Mouse (Mus musculus) retina, postnatal 1 day (tissue): ENCODE measurements around the gene Gm9821.

Experiments used
- DNase-seq: peaks from one replicate; pipeline ENCODE4 v3.0.0-alpha.2; 2012

The Gm9821 gene

DNA sequence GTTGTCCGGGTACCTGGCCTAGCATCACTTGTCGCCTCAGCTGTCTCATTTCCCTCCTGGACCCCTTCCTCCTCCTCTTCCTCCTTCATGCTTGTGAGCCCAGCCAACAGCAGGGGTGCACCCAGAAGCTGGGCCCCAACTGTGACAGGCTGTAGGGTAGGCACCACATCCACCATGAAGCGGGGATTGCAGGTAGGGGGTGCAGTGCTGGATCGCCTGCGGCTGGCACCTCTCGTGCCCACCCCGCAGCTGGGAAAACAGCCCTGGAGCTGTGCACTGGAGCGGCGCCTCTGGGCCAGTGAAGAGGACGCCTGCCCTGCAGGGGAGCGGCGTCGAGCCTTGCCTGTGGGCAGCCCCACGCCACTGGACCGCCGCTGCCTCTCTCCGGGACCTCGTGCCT is at the start of gene Gm9821:
Gene Gm9821 (plus strand): TSS at position 221 of the 400 bp plus-strand sequence.
- DNase-seq, result no peak

DNA sequence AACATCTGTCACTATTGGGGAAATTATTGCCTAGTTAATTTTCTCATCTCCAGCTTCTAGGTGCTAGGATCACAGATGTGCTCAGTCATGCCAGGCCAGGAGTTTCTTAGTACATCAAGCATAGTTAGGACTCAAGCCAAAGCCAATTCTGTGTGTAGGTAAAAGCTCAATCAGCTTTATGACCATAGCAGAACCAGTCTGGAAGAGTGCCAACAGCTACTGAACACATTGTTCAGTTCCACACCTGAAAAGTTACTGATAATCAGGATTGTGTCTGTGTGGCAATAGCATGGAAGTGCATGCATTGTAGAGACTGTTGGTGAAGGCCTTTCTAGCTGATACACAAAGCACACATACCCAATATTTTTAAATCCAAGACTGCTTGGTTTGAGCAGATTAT is 47.5 kb upstream of the Gm9821 start:
- no peak for DNase-seq

DNA sequence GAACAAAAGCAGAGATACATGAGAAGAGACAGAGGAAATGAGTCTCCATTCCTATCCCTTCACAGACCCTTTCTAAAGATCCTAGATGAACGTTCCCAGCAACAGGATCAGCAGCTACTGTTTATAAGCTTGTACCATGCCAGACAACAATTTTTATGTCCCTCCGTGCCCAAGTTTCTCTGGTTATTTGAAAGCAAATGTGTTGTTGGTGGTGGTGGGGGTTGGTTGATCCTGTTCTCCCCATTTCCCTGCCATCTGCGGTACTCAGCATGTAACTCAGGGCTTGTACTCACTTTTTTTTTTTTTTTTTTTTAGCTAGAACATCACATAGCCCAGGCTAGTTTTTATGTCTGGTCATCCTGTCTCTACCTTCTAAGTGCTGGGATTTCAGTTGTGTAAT is 46.4 kb upstream of the Gm9821 start:
- DNase-seq, result no peak

DNA sequence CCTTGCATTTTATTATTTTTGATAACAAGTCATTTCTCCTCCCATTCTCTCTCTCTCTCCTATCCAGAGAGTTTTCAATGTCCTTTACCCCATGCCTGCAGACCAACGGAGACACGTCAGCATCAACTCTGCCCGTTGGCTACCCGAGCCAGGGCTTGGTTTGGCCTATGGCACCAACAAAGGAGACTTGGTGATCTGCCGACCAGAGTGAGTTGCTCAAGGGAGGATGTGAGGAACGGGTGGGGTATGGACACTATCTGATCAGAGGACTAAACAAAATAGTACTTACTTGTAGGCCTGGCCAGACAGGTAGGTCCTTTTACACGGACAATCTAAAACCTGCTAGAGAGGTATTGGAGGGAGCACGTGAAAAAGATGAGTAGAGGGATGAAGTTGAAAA is 45.1 kb upstream of the Gm9821 start:
- no peak for DNase-seq

DNA sequence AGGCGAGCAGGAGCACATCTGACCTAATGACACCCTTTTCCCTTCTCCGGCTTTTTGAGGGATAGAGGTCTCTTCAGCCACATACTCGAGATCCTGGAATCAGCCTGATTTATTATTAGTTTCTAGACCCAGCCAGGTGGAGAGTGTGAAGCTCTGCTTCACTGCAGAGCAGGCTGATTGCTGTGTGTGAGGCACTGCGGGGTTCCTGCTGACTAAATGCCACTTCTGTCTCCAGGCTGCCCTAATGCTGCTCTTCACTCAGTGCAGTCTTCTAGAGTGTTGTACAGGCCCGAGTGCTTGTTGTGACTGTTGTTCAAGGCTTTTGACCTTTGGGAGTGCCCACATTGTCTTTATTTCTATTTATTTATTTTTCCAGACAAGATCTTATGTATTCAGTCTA is 43.2 kb upstream of the Gm9821 start:
- no peak for DNase-seq

DNA sequence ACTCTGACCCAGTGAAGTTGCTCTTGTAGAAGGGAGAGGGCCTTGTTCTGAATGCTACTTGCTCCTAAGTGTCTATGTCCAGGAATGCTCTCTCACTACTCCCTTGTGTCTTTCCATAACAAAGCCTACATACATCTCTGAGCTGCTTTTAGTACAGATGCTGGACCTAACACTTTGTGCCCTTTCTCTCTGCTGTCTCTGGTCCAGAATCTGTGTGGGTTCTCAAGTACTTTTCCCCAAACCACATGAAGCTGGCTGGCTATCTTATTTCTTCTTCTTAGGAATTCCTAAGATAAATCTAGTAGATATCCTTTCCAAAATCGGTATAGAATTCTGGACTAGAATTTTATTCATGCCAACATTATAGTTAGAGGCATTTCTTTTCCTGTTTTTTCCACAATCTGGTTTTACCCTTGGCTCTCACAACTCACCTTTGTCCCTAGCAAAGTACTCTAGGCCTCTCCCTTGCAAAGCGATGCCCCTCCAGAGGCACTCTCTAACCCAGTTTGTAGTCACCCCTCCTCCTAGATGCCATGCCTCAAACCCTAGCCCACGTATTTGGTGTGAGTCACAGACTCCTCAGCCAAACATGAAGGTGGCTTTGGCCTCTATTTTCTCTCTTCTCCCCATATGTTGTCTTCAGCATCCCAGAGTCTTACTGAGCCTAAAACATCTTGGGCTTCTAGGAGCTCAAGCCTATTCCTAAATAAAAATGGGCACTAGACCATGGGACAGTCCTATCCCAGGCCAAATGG is 42.2 kb upstream of the Gm9821 start:
- no peak for DNase-seq

DNA sequence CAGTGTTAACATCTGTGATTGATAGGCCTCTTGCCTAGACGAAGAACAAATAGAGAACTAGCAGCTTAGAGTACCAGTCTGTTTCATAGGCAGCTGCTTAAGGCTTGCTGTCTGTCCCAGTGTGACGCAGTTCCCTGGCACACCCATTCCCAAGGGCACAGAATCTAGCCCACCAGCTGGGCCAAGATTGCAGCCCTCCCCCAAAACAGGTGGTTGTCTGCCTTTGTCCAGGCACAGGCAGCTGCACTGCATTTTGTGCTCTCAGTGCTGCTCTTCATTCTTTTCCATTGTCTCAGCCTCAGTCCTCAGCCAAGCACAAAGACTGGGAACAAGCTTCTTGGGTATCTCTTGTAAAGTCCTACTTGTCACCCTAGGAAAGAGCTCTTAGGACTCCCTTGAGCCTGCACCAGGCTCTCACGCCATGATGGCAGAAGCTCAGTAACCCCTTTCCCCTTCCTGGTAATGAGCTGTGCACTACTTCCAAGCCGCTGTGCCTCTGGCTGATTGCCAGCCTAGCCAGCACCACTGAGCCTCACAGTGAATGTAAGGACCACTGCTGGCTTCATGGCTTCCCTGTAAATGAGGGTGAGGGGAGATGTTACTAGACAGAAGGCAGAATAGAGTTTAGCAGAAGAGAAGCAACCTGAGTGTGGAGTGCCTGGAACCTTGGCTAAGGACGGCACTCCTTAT is 40.7 kb upstream of the Gm9821 start:
- peak; percentile 80 for DNase-seq

DNA sequence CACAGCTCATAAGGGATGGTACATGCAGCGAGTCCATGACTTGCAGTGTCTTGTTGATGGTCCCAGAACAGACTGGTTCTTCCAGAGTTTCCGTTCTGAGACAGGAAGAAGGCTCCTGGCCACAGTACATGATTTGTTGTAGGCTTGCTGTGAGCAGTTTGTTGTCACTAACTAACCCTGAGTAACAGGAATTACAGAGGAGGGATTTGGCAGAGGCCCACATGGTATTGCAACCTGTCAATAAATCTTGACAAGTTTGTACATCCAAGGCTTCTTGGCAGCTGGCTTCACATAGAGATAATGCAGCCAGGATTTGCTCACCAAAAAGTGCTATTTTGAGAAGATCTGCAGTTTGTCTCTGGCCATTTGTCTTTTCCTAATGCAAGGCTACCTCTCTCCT is 39.4 kb upstream of the Gm9821 start:
- DNase-seq, result no peak

DNA sequence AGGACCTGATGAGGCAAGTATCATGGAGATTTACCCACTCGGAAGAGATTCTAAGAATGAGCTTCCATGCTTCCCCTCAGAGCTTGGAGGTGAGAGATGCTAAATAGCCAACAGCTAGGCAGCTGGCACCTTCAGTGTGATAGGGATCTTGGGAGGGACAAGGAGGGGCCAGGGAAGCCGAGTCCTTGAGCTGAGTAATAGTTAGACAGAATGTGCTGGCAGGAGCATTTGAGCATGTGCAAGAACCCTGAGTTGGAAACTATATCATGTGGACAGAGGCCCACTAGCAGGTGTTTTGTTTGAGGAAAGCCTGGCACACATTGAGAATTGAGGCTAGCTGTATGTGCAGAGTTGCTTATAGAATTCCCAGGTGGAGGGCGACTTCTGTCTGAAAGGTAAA is 32.9 kb upstream of the Gm9821 start:
- no peak for DNase-seq

DNA sequence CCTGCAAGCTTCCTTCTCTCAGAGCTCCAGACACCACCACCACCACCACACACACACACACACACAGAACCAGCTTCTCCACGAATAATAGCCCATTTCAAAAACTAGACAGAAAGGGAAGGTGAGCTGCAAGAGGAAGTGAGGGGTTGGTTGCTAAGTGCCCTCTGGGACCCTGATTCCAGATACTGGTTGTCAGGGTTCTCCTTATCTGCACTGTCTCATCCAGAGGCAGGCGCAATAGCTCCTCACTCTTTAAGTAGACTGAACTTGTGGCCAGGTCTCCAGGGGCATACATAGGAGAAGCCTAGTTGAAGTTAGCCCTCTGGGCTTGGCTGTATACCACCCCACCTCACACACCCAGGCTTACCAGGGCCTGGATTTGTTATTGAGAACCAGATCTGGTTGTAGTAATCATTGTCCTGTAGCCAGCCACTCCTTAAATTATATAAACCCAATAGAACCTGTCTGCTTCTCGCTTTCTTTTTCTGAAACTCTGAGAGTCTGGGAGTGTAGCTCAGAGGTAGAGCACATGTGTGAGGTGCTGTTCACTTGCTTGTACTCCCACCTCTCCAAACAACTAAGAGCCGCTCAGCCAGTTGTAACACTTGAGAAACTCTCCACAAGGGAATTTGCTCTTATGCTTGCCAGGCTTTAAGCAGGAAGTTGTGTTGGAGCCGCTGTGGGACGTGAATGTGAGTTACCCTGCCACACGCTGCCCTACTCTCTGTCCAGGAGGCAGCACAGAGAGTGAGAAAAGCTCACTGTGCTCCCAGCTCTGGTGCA is 32.0 kb upstream of the Gm9821 start:
- DNase-seq, result no peak

DNA sequence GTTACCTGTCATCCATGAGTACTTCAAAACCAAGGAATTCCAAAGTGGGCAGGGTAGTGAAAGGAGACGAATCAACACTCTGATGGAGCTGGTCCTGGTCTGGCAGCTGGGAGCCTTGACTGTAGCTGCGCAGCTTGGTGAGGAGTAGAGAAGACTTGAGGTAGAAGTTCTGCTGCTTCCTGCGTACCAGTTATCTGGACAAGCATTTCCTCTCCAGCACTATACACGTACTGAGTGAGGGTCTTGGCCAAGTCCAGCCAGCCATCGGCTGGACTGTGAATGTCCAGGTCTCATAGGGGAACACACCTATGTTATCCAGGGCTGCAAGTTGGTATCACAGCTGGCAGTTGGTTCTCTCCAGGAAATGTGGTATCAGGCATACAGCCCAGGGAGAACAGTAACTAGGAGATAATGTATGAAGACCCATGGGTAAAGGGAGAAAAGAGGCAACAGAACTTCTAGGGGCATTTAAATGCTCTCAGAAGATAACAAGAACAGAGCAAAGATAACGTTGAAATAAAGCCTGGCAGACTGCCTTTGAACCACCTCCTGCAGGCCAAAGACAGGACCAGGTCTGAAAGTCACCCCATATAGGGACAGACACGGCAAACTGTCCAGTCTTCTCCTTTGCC is 29.0 kb upstream of the Gm9821 start:
- no peak for DNase-seq

DNA sequence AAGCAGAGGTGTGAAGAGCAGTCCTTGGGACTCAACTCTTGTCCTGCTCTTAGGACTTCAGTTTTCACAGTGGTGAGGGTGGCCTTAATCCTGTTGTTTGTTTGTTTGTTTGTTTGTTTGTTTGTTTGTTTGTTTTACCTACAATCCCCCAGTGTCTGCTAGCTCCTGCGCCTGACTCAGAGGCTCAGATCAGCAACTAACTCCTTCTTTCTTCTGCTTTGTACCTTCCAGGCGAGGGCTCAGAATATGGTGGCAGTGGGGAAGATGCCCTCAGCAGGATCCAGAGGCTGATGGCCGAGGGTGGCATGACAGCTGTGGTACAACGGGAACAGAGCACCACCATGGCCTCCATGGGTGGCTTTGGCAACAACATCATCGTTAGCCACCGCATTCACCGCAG is 28.4 kb upstream of the Gm9821 start:
- DNase-seq, result no peak

DNA sequence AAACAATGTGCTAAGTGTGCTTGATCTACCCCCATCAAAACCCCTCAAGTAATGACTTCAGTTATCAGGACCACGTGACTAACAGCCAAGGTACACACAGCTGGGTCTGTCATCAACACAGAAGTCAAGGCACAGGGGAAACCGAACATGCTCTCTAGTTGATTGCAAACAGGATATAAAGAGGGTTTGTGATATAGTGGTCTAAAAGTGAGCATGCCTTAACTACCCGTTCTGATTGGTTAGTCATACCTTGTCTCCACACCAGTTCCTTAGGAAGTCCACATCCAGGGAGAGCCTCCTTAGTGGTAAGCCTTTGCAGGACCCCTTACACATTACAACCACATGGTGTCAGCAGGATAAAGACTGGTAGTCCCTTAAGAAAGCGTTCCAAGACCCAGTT is 25.4 kb upstream of the Gm9821 start:
- no peak for DNase-seq

DNA sequence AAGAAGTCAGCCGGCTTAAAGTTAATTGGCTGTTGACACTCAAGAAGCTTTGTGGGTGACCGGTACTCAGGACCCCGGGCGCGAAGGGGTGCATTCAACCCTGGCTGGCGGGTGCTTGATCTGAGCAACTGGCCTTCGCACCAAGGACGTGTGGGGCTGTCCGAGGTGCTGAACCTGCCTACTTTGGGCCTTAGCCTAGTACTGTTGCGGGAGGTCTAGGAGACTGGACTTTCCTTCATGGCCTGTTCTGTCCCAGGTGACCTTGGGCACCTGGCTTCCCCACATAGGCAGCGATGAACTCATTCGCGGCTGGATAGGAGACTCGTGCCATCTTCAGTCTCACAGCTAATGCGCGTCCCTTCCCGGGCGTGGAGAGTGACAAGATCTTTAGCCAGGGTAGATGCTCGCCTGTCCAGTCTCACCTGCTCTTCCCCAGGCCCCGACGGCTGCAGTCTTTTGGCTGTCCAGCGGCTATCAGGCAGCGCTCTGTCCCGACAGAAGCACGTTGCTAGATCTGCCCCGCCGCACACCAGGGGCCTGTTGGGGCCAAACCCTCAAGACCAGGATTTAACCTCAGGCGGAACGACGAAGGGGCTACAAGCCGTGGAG is 24.2 kb upstream of the Gm9821 start:
- DNase-seq, result peak; percentile 63

DNA sequence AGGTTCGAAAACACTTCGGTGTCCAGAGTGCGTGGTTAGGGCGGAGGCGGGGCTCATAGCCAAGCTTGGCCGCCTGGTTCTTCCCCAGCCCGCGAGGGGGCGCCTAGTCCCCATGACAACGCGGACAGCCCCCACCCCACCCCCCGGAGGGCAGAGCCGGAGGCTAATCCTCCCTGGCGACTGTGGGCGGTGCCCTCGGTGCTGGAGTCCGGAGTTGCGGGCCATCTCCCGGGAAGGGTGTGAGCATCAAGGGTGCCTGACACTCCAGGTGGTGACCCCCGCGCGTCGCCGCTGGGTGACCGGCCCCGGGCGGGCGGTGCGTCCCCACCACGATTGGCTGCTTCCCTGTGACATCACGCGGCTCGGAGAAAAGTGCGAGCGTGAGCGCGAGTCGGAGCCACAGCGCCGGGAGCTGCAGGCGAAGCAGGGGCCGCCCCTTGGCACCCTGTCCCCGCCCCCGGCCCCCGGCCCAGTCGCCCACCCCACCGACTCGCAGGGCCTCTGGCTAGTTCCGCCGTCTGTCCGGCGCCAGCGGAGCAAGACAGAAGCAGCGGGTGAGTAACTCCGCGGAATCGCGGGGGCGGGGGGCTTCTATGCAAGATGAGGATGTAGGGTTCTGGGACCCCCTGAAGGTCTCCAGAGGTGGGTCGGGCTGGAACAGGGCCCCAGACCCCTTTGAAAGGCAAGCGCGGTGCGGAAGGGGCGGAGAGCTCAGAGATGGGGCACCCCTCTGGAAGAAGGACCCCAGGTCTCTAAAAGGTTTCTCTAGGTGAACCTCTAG is 23.5 kb upstream of the Gm9821 start:
- peak; percentile 90 for DNase-seq

DNA sequence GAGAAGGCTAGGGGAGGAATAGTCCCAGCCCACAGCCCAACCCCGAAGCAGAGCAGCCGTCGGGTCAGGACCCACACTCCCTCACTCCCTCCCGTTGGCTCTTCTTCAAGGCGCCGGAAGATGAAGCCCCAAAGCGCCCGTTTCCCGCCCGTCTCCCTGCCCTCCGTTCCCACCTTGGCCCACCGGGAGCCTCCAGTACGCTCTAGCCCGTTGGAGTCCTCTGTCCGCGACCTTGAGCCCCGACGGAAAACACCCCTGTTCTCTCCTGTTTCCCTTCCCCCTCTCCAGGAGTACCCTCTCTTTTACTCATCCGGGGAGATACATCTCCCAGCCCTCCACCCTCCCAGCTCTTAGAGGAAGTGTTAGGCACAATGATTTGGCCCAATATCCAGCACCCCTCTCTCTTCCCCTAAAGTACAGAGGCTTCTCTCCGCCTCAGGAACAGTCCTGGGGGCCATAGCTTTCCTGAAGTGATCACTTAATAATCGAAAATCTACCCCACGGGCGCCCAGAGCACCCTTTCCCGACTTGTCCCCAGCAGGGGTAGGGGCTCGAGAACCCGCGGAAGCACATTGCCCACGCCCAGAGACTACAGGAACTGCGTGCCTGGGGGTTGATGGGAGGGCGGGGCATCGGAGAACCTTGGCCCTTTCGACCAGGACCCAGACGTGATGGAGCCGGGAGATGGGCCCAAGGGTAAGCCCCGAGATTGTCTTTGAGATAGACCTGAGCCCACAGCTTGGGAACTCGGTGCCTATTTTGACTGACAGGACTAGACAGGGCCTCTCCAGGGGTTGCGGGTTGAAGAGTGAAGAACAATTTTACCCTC is 22.7 kb upstream of the Gm9821 start:
- DNase-seq, result no peak

DNA sequence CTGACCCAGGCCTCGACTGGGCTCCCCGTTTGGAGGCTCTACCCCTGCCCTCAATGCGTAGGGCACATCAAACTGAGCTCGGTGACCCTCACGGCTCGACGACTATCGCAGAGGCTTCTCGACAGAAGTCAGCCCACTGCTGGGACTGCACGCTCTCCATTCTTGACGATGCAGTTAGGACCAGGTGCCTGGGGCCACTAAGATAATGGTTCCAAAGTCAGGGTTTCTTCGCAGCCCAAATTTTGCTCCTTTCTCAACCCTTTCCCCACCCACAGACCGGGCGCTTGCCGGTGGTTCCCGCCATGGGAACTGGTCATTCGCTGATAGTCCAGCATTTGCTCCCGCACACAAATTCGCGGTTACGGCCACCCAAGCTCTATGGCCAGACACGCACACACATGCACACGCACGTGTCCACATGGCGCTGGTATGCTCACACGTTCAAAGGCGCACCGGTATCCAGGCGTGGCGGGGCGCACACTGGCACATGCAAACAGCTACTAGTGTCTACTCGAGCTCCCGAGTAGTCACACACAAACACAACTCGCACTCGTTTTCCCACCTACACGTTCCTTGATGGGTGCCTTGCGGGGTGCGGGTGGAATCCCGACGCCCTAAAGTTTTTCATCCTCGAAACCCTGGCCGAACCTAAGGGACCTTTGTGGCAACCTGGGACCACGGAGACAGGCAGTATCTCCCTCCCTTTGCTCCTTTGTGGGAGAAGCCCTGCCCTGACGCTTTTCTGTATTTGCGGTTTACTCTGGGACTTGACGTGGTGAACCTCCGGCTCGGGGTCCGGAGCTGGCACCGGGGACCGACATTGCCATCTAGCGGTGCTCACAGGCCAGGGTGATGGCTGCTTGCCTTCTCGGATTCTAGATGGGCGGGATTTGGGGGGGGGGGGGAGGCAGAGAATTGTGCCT is 21.8 kb upstream of the Gm9821 start:
- DNase-seq, result peak; percentile 84

DNA sequence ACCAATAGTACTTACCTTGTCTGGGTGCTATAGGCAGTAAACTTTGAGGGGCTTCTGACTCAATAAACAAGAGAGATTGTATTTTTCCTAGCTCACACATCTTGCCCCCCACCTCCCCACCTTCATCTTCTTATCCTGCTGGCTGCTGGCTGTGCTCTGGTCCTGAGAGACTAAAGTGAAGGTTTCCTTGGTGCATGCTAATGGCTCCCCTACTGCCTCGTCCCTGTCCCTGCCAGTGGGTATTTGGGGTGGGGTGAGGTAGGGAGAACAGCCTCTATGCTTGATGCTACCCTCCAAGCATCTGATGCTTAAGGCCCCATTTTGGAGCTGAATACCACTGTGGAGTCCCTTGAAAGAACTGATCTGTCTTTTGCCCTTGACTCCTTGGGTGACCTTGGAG is 20.8 kb upstream of the Gm9821 start:
- no peak for DNase-seq

DNA sequence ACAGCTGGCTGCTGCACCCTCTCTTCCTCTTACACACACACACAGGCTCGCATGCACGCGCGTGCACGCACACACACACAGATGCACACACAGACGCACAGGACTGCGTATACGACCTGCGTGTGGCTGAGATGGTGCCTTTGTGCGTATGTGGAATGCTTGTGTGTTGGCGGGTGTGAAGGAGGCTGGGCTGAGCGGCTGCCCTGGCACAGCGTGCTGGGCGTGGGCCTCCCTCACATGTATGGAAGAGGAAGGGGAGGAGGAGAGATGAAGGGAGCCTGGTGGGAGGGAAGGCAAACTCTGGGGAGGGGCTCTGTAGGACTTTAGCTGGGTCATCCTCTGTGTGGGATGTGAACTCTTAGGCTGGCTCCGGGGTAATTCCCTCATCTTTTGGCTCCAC is 20.1 kb upstream of the Gm9821 start:
- DNase-seq, result no peak

DNA sequence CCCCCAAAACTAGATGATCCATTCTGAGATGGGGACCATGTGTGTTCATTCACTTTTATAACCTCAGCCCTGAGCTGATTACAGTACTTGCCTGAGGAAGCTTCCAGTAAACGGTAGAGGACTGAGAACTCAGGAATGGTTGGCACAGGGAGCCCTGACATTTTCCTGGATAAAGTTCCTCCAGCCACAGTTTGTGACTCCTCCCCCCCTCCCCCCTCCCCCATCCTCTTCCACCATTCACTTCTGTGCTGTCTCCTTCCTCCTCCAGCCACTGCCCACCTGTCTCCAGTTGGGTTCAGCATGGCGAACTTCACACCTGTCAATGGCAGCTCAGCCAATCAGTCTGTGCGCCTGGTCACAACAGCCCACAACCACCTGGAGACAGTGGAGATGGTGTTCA is 18.6 kb upstream of the Gm9821 start, which contains the start of gene Chrm4:
Gene Chrm4 (plus strand): TSS at position 301 of the 400 bp plus-strand sequence.
- no peak for DNase-seq
